Mouse (Mus musculus): Measurements from ENCODE around the gene Sat2. TPM values are rescaled to one million over a fixed set of nuclear protein-coding genes. Genes with fewer than 3 reads are reported as not detected.

The Sat2 gene
- polyA plus RNA-seq, 1 experiment, result 2.4 TPM

DNA sequence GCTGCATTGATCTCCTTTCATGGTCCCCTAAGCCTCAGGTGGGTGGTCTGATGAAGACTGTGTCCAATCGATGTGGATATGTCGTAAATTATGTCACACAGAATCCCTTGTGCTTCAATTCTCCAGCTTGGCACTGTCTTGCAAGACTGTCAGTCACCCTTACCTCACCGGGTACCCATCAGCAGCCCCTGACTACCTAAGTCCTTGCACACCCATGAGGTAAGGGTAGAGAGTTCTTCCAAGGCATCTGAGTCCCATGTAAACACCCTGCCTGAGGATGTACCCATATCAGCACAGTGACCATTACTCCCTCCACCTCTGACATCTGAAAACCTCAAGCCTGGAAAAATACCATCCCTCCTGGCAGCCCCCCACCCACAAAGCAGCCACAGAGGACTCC is 17.5 kb upstream of the Sat2 start:
- TF ChIP-seq POLR2A (IDR thresholded peaks at IDR 0.05; ENCODE audit: borderline replicate concordance, control insufficient read depth, low read depth, low read length), result no peak
- no peak for TF ChIP-seq CTCF (IDR thresholded peaks at IDR 0.05; ENCODE audit: control insufficient read depth, insufficient read depth, low read length)
- Histone ChIP-seq H3K4me3 (replicated peaks; ENCODE audit: control insufficient read depth, low read depth, low read length) (no peak overlapping the region), H3K27ac (ENCODE audit: control insufficient read depth, insufficient read depth, low read depth, low read length, poor library complexity) (no peak overlapping the region), H3K4me1 (ENCODE audit: control insufficient read depth, insufficient read depth, low read length) (no peaks in the 10 kb centered on the region)
- WGBS, result 57% methylated on average over 3 of the region's 3 CpGs

DNA sequence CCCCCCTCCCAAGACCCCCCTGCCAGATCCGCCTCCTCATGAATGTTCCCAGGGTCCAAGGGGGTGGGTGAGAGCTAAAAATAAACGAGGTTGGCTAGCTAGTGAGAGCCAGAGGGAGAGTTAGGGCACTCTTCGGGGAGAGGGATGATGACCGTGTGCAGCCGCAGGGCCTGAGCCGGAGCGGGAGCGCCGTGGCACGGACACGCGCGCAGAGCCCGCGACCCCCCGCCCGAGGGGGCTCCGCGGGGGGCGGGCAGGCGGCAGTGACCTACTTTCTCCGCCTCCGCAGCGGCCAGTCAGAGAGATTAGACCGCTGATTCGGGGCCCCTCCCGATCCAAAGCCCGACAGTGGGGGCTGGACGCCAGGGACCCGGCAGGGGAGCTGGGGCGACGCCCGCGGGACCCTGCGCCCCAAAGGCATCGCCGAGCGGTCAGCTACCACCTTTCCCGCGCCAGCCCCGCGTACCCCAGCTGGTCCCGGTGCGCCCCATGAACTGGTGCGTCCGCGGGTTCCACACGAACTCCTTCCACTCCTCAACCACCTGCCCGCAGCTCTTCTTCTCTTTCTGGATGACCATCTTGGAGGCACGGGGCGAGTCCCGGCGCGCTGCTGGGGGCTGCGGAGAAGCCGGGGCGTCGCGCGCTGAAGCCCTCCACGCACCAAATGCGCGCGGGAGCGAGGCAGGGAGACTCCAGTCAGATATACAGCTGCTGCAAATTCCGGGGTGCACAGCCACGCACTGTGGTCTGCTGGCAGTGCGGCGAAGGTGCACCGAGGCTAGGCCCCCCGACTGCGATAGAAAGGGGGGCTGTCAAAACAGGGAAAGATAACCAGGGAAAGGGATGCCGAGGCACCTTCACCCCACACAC is 16.8 kb upstream of the Sat2 start:
- Histone ChIP-seq H3K27ac (ENCODE audit: control insufficient read depth, insufficient read depth, low read depth, low read length, poor library complexity) (peak overlapping the region; percentile 51), H3K4me1 (ENCODE audit: control insufficient read depth, insufficient read depth, low read length) (no peaks in the 10 kb centered on the region), H3K4me3 (replicated peaks; ENCODE audit: control insufficient read depth, low read depth, low read length) (peak overlapping the region; percentile 67)
- TF ChIP-seq POLR2A (IDR thresholded peaks at IDR 0.05; ENCODE audit: borderline replicate concordance, control insufficient read depth, low read depth, low read length) (no peak), CTCF (IDR thresholded peaks at IDR 0.05; ENCODE audit: control insufficient read depth, insufficient read depth, low read length) (no peak)
- WGBS, result under 1% methylated on average over 73 of the region's 73 CpGs

DNA sequence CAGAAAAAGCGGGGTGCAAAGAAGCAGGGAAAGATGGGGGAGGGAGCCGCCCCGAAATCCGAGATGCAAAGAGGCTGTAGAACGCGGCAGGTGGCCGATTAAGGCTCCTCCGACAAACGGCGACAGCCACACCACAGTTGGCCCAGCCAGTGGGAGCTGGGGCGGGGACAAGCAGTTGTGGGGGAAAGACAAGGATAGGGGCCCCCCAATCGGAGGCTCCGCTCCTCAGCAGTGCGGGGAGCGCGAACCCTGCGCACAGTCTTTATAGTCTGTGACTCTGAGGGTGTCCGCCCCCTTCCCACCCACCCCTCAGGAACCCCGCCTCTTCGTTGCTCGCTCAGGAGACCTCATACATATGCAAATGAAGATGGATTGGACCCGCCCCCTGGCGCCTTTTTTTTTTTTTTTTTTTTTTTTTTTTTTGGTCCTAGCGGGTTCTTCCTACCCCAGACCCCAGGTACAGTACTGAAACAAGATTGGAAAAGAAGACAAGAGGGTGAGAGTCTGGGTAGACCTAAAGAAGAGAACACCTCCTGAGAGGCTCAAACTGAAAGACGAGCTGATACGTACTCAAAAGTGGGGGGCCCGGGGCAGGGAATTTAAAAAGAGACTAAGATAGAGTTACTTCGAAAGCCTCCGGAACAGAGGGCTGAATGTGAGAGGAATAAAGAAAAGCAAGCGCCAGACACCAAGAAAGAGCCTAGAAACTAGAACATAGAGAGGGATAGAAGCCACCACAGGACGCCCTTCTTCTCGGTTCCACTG is 15.9 kb upstream of the Sat2 start, which contains the start of gene Atp1b2:
Atp1b2 (minus strand) TSS at position 217 of the 765 bp plus-strand sequence.
- Histone ChIP-seq H3K27ac (ENCODE audit: control insufficient read depth, insufficient read depth, low read depth, low read length, poor library complexity) (peak within 1 kb of the TSS; percentile 51), H3K4me1 (ENCODE audit: control insufficient read depth, insufficient read depth, low read length) (no peaks in the 10 kb centered on the region; the same call in 1 of the 2 replicates), H3K4me3 (replicated peaks; ENCODE audit: control insufficient read depth, low read depth, low read length) (peak within 1 kb of the TSS; percentile 67)
- WGBS, result 2% methylated on average over 32 of the region's 32 CpGs
- TF ChIP-seq POLR2A (IDR thresholded peaks at IDR 0.05; ENCODE audit: borderline replicate concordance, control insufficient read depth, low read depth, low read length) (peak; percentile 90; the same call in 1 of the 2 replicates), CTCF (IDR thresholded peaks at IDR 0.05; ENCODE audit: control insufficient read depth, insufficient read depth, low read length) (no peak)

DNA sequence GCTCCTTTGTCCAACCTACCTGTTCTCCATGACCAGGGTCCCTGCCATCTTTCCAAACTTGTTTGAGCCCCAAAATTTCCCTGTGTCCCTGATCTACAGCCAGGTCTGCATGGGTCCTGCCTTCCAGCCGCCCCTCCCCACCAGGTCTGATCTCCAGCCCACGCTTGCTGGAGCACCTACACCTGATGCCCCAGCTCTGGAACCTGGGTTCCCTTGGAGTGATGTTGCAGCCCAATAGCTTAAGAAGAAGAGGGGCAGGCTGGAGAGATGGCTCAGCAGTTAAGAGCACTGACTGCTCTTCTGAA is 15.4 kb upstream of the Sat2 start:
- no peak for TF ChIP-seq CTCF (IDR thresholded peaks at IDR 0.05; ENCODE audit: control insufficient read depth, insufficient read depth, low read length)
- TF ChIP-seq POLR2A (IDR thresholded peaks at IDR 0.05; ENCODE audit: borderline replicate concordance, control insufficient read depth, low read depth, low read length), result no peak
- 75% methylated on average over 2 of the region's 2 CpGs for WGBS
- Histone ChIP-seq H3K4me3 (replicated peaks; ENCODE audit: control insufficient read depth, low read depth, low read length) (peak overlapping the region; percentile 21), H3K4me1 (ENCODE audit: control insufficient read depth, insufficient read depth, low read length) (no peaks in the 10 kb centered on the region; the same call in 1 of the 2 replicates), H3K27ac (ENCODE audit: control insufficient read depth, insufficient read depth, low read depth, low read length, poor library complexity) (peak overlapping the region; percentile 39; the same call in 1 of the 2 replicates)

DNA sequence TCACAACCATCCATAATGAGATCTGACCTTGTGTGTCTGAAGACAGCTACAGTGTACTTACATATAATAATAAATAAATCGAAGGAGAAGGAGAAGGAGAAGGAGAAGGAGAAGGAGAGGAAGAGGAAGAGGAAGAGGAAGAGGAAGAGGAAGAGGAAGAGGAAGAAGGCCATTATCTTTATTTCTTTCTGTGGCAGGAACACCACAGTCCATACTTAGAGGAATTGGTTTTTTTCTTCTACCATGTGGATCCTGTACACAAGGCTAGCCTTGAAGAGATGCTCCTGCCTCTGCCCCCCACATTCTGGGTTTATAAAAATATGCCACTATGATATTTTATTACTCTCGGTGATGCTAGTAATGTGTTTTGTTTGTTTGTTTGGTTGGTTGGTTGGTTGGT is 15.0 kb upstream of the Sat2 start:
- TF ChIP-seq POLR2A (IDR thresholded peaks at IDR 0.05; ENCODE audit: borderline replicate concordance, control insufficient read depth, low read depth, low read length), result no peak
- no peak for TF ChIP-seq CTCF (IDR thresholded peaks at IDR 0.05; ENCODE audit: control insufficient read depth, insufficient read depth, low read length)
- WGBS, result 61% methylated on average over 2 of the region's 2 CpGs
- Histone ChIP-seq H3K4me3 (replicated peaks; ENCODE audit: control insufficient read depth, low read depth, low read length) (no peak overlapping the region), H3K27ac (ENCODE audit: control insufficient read depth, insufficient read depth, low read depth, low read length, poor library complexity) (no peak overlapping the region), H3K4me1 (ENCODE audit: control insufficient read depth, insufficient read depth, low read length) (no peaks in the 10 kb centered on the region; the same call in 1 of the 2 replicates)

DNA sequence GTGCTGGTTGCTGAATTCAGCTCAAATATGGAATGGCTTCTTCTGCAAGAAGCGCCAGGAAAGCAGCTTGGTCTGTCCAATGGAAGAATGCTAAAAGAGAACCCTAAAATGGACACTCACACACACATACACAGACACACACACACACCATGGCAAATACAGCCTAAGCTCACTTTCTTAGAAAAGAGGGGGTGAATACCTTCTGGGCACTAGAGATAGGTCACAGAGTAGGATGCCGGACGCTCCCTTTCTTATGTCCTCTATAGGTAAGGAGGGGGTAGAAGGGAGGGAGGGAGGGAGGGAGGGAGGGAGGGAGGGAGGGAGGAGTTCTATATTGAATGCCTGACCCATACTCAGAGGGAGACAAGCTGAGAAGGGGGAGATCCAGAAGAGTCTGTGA is 13.3 kb upstream of the Sat2 start:
- no peak overlapping the region for H3K4me3 ChIP-seq (replicated peaks; ENCODE audit: control insufficient read depth, low read depth, low read length)
- TF ChIP-seq POLR2A (IDR thresholded peaks at IDR 0.05; ENCODE audit: borderline replicate concordance, control insufficient read depth, low read depth, low read length) (no peak), CTCF (IDR thresholded peaks at IDR 0.05; ENCODE audit: control insufficient read depth, insufficient read depth, low read length) (no peak)
- H3K27ac ChIP-seq (ENCODE audit: control insufficient read depth, insufficient read depth, low read depth, low read length, poor library complexity), result no peak overlapping the region
- WGBS, result 66% methylated on average over 3 of the region's 3 CpGs
- no peaks in the 10 kb centered on the region; the same call in 1 of the 2 replicates for H3K4me1 ChIP-seq (ENCODE audit: control insufficient read depth, insufficient read depth, low read length)

DNA sequence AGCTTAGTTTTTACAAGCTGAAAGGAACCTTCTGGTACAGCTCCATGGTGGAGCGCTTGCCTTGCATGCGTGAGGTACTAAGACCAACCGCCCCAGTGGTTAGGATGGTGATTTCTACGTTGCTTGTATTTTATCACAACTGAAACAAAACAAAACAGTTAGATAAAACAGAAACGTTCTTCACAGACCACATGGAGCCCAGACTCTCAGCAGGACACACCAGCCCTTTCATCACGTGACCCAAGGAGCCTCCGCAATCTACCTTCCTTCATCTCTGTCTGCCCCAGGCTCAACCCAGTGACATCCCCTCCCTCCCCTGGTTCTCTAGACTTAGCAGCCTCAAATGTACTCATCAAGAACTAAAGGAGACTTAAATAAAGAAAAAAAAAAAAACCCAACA is 12.4 kb upstream of the Sat2 start:
- WGBS, result 53% methylated on average over 7 of the region's 7 CpGs
- no peak overlapping the region for H3K27ac ChIP-seq (ENCODE audit: control insufficient read depth, insufficient read depth, low read depth, low read length, poor library complexity)

DNA sequence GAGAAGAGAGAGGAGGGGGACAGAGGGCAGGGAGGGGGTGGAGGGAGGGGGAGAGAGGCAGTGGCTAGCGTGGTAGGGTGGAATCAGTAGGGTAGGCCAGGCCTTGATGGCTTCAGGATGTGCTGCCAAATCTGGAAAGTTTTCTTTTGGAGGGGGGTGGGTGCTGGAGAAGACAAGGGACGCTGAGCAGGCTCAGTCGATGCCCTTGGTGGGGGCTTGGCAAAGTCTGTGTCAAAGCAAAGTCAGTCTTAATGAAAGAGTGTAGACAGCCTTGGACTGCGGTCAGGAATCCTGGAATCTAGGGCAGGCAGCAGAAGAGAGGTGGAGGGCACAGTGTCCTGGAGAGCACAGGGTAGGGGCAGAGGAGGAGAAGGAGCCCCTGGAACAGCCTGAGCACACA is 10.9 kb upstream of the Sat2 start:
- WGBS, result 69% methylated on average over 4 of the region's 4 CpGs
- H3K27ac ChIP-seq (ENCODE audit: control insufficient read depth, insufficient read depth, low read depth, low read length, poor library complexity), result no peak overlapping the region
- TF ChIP-seq CTCF (IDR thresholded peaks at IDR 0.05; ENCODE audit: control insufficient read depth, insufficient read depth, low read length) (no peak), POLR2A (IDR thresholded peaks at IDR 0.05; ENCODE audit: borderline replicate concordance, control insufficient read depth, low read depth, low read length) (no peak)
- no peak overlapping the region for H3K4me3 ChIP-seq (replicated peaks; ENCODE audit: control insufficient read depth, low read depth, low read length)
- H3K4me1 ChIP-seq (ENCODE audit: control insufficient read depth, insufficient read depth, low read length), result peaks cover 2% of the 10 kb centered on the region; the same call in 1 of the 2 replicates

More for the DNA sequence above, 12.4 kb upstream of the Sat2 start:
- TF ChIP-seq POLR2A (IDR thresholded peaks at IDR 0.05; ENCODE audit: borderline replicate concordance, control insufficient read depth, low read depth, low read length) (no peak), CTCF (IDR thresholded peaks at IDR 0.05; ENCODE audit: control insufficient read depth, insufficient read depth, low read length) (no peak)
- Histone ChIP-seq H3K4me3 (replicated peaks; ENCODE audit: control insufficient read depth, low read depth, low read length) (no peak overlapping the region), H3K4me1 (ENCODE audit: control insufficient read depth, insufficient read depth, low read length) (peaks cover 2% of the 10 kb centered on the region; the same call in 1 of the 2 replicates)

Data from bone marrow, adult 2 months (tissue).